Mouse (Mus musculus) liver, adult 2 months (tissue): ENCODE results near the gene Slc31a2. TPM values are rescaled to one million over a fixed set of nuclear protein-coding genes. Genes with fewer than 3 reads are reported as not detected.

Experiments used
- DNase-seq: peaks from one replicate; pipeline ENCODE4 v3.0.0-alpha.2; 2011; ENCODE audit warnings: low read depth, low spot score; ENCODE audit errors: extremely low read depth
- H3K27ac ChIP-seq: fragments of 200-500 bp; replicated peaks from 2 replicates; pipeline ENCODE4 v1.5.1; 2012; ENCODE audit warnings: low read depth, mild to moderate bottlenecking, control low read depth, inconsistent platforms, low read length; ENCODE audit not compliant: insufficient read depth
- H3K27me3 ChIP-seq: fragments of 200-500 bp; 2 replicates; pipeline ENCODE4 v1.6.1; 2012; ENCODE audit warnings: mild to moderate bottlenecking, moderate library complexity, low read length, inconsistent platforms; ENCODE audit not compliant: control insufficient read depth, insufficient read depth
- H3K36me3 ChIP-seq: fragments of 200-500 bp; 2 replicates; pipeline ENCODE4 v1.6.1; 2012; ENCODE audit warnings: low read length, inconsistent platforms; ENCODE audit not compliant: control insufficient read depth, insufficient read depth
- H3K4me1 ChIP-seq: fragments of 200-500 bp; 2 replicates; pipeline ENCODE4 v1.6.1; 2011; ENCODE audit warnings: low read length; ENCODE audit not compliant: control insufficient read depth, insufficient read depth
- H3K4me3 ChIP-seq: fragments of 200-500 bp; 2 replicates; pipeline ENCODE4 v1.5.1; 2011; ENCODE audit warnings: low read depth, mild to moderate bottlenecking, control low read depth, low read length, moderate library complexity; ENCODE audit not compliant: insufficient read depth
- H3K79me2 ChIP-seq: fragments of 200-500 bp; 2 replicates; pipeline ENCODE4 v1.6.1; 2012; ENCODE audit warnings: inconsistent platforms, mild to moderate bottlenecking, low read length, moderate library complexity; ENCODE audit not compliant: control insufficient read depth, insufficient read depth
- H3K9ac ChIP-seq: fragments of 200-500 bp; 2 replicates; pipeline ENCODE4 v1.6.1; 2012; ENCODE audit warnings: low read depth, mild to moderate bottlenecking, control low read depth, inconsistent platforms, low read length
- CTCF ChIP-seq: fragments of 200-500 bp; IDR thresholded peaks from 2 replicates; pipeline ENCODE4 v1.5.1; 2011; ENCODE audit warnings: low read depth, low read length, control low read depth
- POLR2A ChIP-seq: fragments of 200-500 bp; IDR thresholded peaks from 2 replicates; pipeline ENCODE4 v1.6.1; 2011; ENCODE audit warnings: low read length, control low read depth; ENCODE audit not compliant: insufficient read depth; ENCODE audit errors: extremely low read depth
- WGBS: fragments of 180-500 bp; shearing (Covaris S2); methylation state at CpG from one replicate; pipeline ENCODE4 v1.1.7; 2018; 5-methylcytosine and 5-hydroxymethylcytosine counted together
- polyA plus RNA-seq: library from polyadenylated mRNA; depleted of rRNA; stranded (reverse); fragments of >200 nt; gene quantifications from 2 replicates; pipeline ENCODE4 v1.2.3, GENCODE M21; 2012; rRNA removed
- total RNA-seq: library from RNA; depleted of rRNA; stranded (reverse); fragments of >200 nt; gene quantifications from 2 replicates; pipeline ENCODE4 v1.2.3, GENCODE M21; 2014; rRNA removed

Slc31a2 gene
- total and polyA plus RNA-seq, 2 experiments = 10.2 to 12.8 TPM

GRCm38 (mm10) chr4:62347605-62348328 lies 85.4 kb downstream of the Slc31a2 start:
- peak overlapping the region; percentile 71 for H3K27ac ChIP-seq
- H3K36me3 ChIP-seq = peaks cover 58% of the 10 kb centered on the region
- DNase-seq = peak; percentile 38
- H3K79me2 ChIP-seq = peaks cover 10% of the 10 kb centered on the region; the same call in 1 of the 2 replicates
- no peak overlapping the region for H3K4me3 ChIP-seq
- H3K27me3 ChIP-seq = no peaks in the 10 kb centered on the region
- H3K4me1 ChIP-seq = peaks cover 11% of the 10 kb centered on the region
- no peak for TF ChIP-seq POLR2A
- TF ChIP-seq CTCF = no peak
- no peak overlapping the region for H3K9ac ChIP-seq
- 40% methylated on average over 9 of the region's 9 CpGs for WGBS

Other genes starting within 250 kb of the Slc31a2 start
- gene Mup20, start 208.4 kb upstream of the Slc31a2 start, total RNA-seq = 305 and 383 TPM in 2 replicates
- gene Mup20, start 208.4 kb upstream of the Slc31a2 start, polyA plus RNA-seq = 14.3 and 24.3 TPM in 2 replicates
- 3,491 and 9,418 TPM in 2 replicates for gene Mup3, start 175.2 kb upstream of the Slc31a2 start, total RNA-seq
- gene Mup3, start 175.2 kb upstream of the Slc31a2 start, polyA plus RNA-seq = 796 and 1,349 TPM in 2 replicates
- gene Mup21, start 111.7 kb upstream of the Slc31a2 start, total RNA-seq = 5.9 and 7.9 TPM in 2 replicates
- 0.20 and 0.40 TPM in 2 replicates for gene Mup21, start 111.7 kb upstream of the Slc31a2 start, polyA plus RNA-seq
- gene Zfp37, start 31.5 kb upstream of the Slc31a2 start, total RNA-seq = 0.27 and 0.37 TPM in 2 replicates
- gene Zfp37, start 31.5 kb upstream of the Slc31a2 start, polyA plus RNA-seq = 0.05 and 0.06 TPM in 2 replicates
- gene Fkbp15, start 98.0 kb downstream of the Slc31a2 start, total RNA-seq = 22.7 and 24.5 TPM in 2 replicates
- 17.4 and 20.0 TPM in 2 replicates for gene Fkbp15, start 98.0 kb downstream of the Slc31a2 start, polyA plus RNA-seq
- 88.4 and 91.4 TPM in 2 replicates for gene Slc31a1, start 98.2 kb downstream of the Slc31a2 start, total RNA-seq
- 75.3 and 81.5 TPM in 2 replicates for gene Slc31a1, start 98.2 kb downstream of the Slc31a2 start, polyA plus RNA-seq
- 46.9 and 52.6 TPM in 2 replicates for gene Cdc26, start 146.1 kb downstream of the Slc31a2 start, total RNA-seq
- gene Cdc26, start 146.1 kb downstream of the Slc31a2 start, polyA plus RNA-seq = 13.5 and 14.8 TPM in 2 replicates
- gene Prpf4, start 146.2 kb downstream of the Slc31a2 start, total RNA-seq = 3.9 and 4.6 TPM in 2 replicates
- 4.4 and 7.3 TPM in 2 replicates for gene Prpf4, start 146.2 kb downstream of the Slc31a2 start, polyA plus RNA-seq
- not detected in 2 replicates for gene Rnf183, start 172.7 kb downstream of the Slc31a2 start, total RNA-seq
- not detected in 2 replicates for gene Rnf183, start 172.7 kb downstream of the Slc31a2 start, polyA plus RNA-seq
- gene Wdr31, start 208.3 kb downstream of the Slc31a2 start, total RNA-seq = 0.07 and 0.09 TPM in 2 replicates
- gene Wdr31, start 208.3 kb downstream of the Slc31a2 start, polyA plus RNA-seq = 0.07 TPM in 1 of 2 replicates, not detected in the other
- 0.09 TPM in 1 of 2 replicates, not detected in the other for gene Bspry, start 217.5 kb downstream of the Slc31a2 start, total RNA-seq
- 0.19 and 0.26 TPM in 2 replicates for gene Bspry, start 217.5 kb downstream of the Slc31a2 start, polyA plus RNA-seq
- 14.0 and 14.9 TPM in 2 replicates for gene Hdhd3, start 240.9 kb downstream of the Slc31a2 start, total RNA-seq
- gene Hdhd3, start 240.9 kb downstream of the Slc31a2 start, polyA plus RNA-seq = 61.4 and 73.7 TPM in 2 replicates